Comparison of ENCODE assay signal across 9 mouse cellular contexts in genomic region chr17:46074398-46075115, GRCm38 (mm10). TPM values are rescaled to one million over a fixed set of nuclear protein-coding genes. Genes with fewer than 3 reads are reported as not detected.
DNase-seq lines count a peak whose midpoint lies in the region; ATAC-seq lines count a peak whose summit lies in the region.
"Had no signal": no experiment of that assay in that cellular context is flagged by ENCODE, and none has a peak within 500 bp of the region (broad histone marks: within the 10 kb centered on the region; RNA-seq: fewer than 3 reads in every experiment).

No protein-coding gene starts in this region.

- H3K4me2 ChIP-seq in hindbrain, embryonic 12.5 days (replicated peaks), result peak overlapping the region; percentile 29; the same call in 1 of the 2 replicates
- H3K4me2 ChIP-seq in liver, embryonic 13.5 days, result peak overlapping the region; percentile 55

- no peak overlapping the region for H3K9ac ChIP-seq in hindbrain, embryonic 12.5 days
- peak overlapping the region; percentile 41; the same call in 1 of the 2 replicates for H3K9ac ChIP-seq in liver, embryonic 13.5 days

- H3K9me3 ChIP-seq in hindbrain, embryonic 12.5 days (replicated peaks), result 0 out of 2 replicates have a peak, but pooled peaks cover 3% of the 10 kb centered on the region
- no peaks in the 10 kb centered on the region for H3K9me3 ChIP-seq in hindbrain, embryonic 10.5 days
- no peaks in the 10 kb centered on the region for H3K9me3 ChIP-seq in liver, embryonic 13.5 days (replicated peaks)

- no peak overlapping the region for H3K4me3 ChIP-seq in hindbrain, embryonic 12.5 days
- H3K4me3 ChIP-seq in hindbrain, embryonic 10.5 days, result no peak overlapping the region
- peak overlapping the region; percentile 28; the same call in 1 of the 2 replicates for H3K4me3 ChIP-seq in liver, embryonic 13.5 days (replicated peaks)

- H3K27me3 ChIP-seq in hindbrain, embryonic 12.5 days, result no peaks in the 10 kb centered on the region
- H3K27me3 ChIP-seq in hindbrain, embryonic 10.5 days (ENCODE audit: insufficient read depth, poor library complexity, severe bottlenecking), result no peaks in the 10 kb centered on the region; the same call in 1 of the 2 replicates
- H3K27me3 ChIP-seq in liver, embryonic 13.5 days, result no peaks in the 10 kb centered on the region

- WGBS in hindbrain, embryonic 12.5 days, result 71% methylated on average over 7 of the region's 7 CpGs
- 80% methylated on average over 7 of the region's 7 CpGs for WGBS in hindbrain, embryonic 10.5 days
- WGBS in liver, embryonic 13.5 days (ENCODE audit: insufficient replicate concordance), result 11% methylated on average over 7 of the region's 7 CpGs

- no peak for ATAC-seq in hindbrain, embryonic 12.5 days (ENCODE audit: low FRiP score)
- ATAC-seq in liver, embryonic 13.5 days (ENCODE audit: low read depth), result no peak
- ATAC-seq in frontal cortex, adult (ENCODE audit: low TSS enrichment), result no peak

- no peak overlapping the region for H3K27ac ChIP-seq in hindbrain, embryonic 12.5 days
- H3K27ac ChIP-seq in hindbrain, embryonic 10.5 days, result no peak overlapping the region
- no peak overlapping the region for H3K27ac ChIP-seq in liver, embryonic 13.5 days

- 0 out of 2 replicates have a peak, but pooled peaks cover 4% of the 10 kb centered on the region for H3K4me1 ChIP-seq in hindbrain, embryonic 12.5 days
- H3K4me1 ChIP-seq in hindbrain, embryonic 10.5 days (replicated peaks), result peaks cover 16% of the 10 kb centered on the region; the same call in 1 of the 2 replicates
- H3K4me1 ChIP-seq in liver, embryonic 13.5 days (replicated peaks), result peaks cover 23% of the 10 kb centered on the region

- DNase-seq in hindbrain, embryonic 10.5 days (ENCODE audit: low spot score), result no peak
- peak; percentile 60 for DNase-seq in 416B (ENCODE audit: low read depth)
- peak; percentile 16 for DNase-seq in c-Kit-positive CD71-positive TER-119-negative erythroid progenitor cells, embryonic 14.5 days (ENCODE audit: low read depth)
- DNase-seq in liver, embryonic 13.5 days, result no peak
- DNase-seq in T-cell, adult 2 months (ENCODE audit: low spot score), result no peak
- no peak for DNase-seq in urinary bladder, adult 2 months (ENCODE audit: low spot score)

- no peaks in the 10 kb centered on the region for H3K36me3 ChIP-seq in hindbrain, embryonic 12.5 days
- no peaks in the 10 kb centered on the region for H3K36me3 ChIP-seq in hindbrain, embryonic 10.5 days
- no peaks in the 10 kb centered on the region for H3K36me3 ChIP-seq in liver, embryonic 13.5 days
- H3K36me3 ChIP-seq: G1E had no signal

RNA-seq across cellular contexts. Expression of gene Mrps18a, which starts 36.2 kb away (rescaled TPM):
- polyA plus RNA-seq in hindbrain, embryonic 12.5 days (2016; fragmentation: Nextera tagmentation; extraction: Ambion mirVana), result 120 and 130 TPM in 2 replicates
- 148 and 151 TPM in 2 replicates for polyA plus RNA-seq in hindbrain, embryonic 10.5 days (2016; fragmentation: Nextera tagmentation; extraction: Ambion mirVana)
- 92.4 and 99.6 TPM in 2 replicates for polyA plus RNA-seq in liver, embryonic 13.5 days (2015; fragmentation: Nextera tagmentation; extraction: Ambion mirVana)
- 67.0 and 71.1 TPM in 2 replicates for polyA plus RNA-seq in urinary bladder, adult 2 months (2012; rRNA removed)

RNA-seq across cellular contexts. Expression of gene Vegfa, which starts 42.4 kb away (rescaled TPM):
- 4.0 and 4.7 TPM in 2 replicates for polyA plus RNA-seq in hindbrain, embryonic 12.5 days (2016; fragmentation: Nextera tagmentation; extraction: Ambion mirVana)
- polyA plus RNA-seq in hindbrain, embryonic 10.5 days (2016; fragmentation: Nextera tagmentation; extraction: Ambion mirVana), result 2.0 TPM in 2 replicates
- polyA plus RNA-seq in liver, embryonic 13.5 days (2015; fragmentation: Nextera tagmentation; extraction: Ambion mirVana), result 1.2 and 1.3 TPM in 2 replicates
- 98.3 and 138 TPM in 2 replicates for polyA plus RNA-seq in urinary bladder, adult 2 months (2012; rRNA removed)

Comparison
In these comparisons a context has a peak if more than half of its experiments do, and no peak if none do; other contexts are left out.
1. DNase-seq: peak in 416B (single experiment) and c-Kit-positive CD71-positive TER-119-negative erythroid progenitor cells, embryonic 14.5 days (single experiment); none in hindbrain, embryonic 10.5 days (single experiment), liver, embryonic 13.5 days (single experiment), T-cell, adult 2 months (single experiment) and urinary bladder, adult 2 months (single experiment).
2. RNA of gene Vegfa, which starts 42.4 kb away (polyA plus RNA-seq): 98.3 to 138 TPM in urinary bladder, adult 2 months; 4.0 to 4.7 TPM in hindbrain, embryonic 12.5 days, 2.0 TPM in hindbrain, embryonic 10.5 days and 1.2 to 1.3 TPM in liver, embryonic 13.5 days; every median in the first group is over 10 times any median in the second.